Mouse (Mus musculus) adipocyte (in vitro differentiated cells): ENCODE results near the gene Prss53.

Experiments
- DNase-seq: peaks from one replicate; pipeline ENCODE4 v3.0.0-alpha.2; 2016; ENCODE audit warnings: low spot score

Prss53 gene

DNA sequence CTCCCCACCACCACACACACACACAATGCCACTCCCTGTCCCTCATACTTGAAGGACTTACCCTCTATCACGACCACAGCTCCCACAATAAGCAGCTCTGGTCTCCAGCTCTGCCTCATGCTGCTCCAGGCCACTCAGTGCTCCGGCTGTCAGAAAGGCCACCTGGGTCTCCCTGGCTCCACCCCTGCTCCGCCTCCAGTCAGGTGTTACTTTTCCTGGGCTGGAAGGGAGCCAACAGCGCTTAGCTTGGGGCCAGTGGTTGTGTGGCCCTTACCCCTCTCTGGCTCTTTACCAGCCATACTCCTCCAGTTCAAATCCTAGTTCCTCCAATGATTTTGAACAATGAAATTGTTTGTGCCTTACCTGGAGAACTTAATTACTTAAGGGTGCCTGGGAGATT, at the start of gene Prss53:
TSS of gene Prss53 (minus strand) at position 173 of the 400 bp plus-strand sequence.
- DNase-seq, result no peak

DNA sequence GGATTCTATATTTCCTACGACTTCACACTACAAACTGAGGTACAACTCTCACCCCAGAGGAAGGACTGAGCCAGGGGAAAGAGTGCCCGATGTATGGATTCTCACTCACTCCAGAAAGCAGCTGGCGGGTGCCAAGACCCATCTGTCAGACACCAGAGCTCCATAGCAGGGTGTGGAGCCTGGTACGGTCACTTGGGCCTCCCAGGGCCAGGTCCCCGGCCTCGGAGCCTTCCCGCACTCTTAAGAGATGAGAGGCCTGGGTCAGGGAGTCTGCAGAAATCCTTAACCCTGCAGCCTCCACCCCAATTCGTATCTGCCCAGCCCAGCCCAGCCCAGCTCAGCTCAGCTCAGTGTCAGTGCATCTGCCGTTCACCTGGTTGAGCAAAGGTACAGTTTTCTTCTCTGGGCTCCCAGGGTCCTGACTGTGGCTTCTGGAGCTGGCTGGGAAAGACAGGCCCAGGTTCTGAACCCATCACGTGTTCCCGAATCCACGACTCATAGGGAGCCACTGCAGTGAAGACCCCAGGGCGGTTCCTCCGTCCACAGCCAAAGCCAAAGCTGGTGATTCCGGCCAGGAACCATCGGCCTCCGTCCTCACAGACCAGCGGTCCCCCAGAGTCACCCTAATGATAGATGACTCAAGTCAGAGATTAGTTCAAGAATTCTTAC, 45.6 kb upstream of the Prss53 start:
- no peak for DNase-seq

DNA sequence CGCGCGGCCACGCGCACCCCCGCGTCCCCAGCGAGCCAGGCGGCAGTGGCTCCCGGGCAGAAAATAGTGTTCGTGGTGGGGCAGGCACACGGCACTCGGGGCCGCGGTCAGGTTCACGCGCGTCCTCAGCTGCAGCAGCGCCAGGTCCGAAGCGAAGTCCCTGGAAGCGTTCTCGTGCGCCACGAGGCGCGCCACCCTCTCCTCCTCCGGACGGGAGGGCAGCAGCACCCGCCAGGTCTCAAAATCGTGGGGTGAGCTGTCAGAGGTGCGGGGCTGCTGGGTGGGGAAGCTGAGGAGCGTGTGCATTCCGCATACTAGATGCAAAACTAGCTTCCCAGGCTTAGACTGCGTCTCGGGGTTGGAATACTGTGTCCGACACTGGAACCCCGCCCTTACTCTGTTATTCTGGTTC, 45.0 kb upstream of the Prss53 start:
- no peak for DNase-seq

DNA sequence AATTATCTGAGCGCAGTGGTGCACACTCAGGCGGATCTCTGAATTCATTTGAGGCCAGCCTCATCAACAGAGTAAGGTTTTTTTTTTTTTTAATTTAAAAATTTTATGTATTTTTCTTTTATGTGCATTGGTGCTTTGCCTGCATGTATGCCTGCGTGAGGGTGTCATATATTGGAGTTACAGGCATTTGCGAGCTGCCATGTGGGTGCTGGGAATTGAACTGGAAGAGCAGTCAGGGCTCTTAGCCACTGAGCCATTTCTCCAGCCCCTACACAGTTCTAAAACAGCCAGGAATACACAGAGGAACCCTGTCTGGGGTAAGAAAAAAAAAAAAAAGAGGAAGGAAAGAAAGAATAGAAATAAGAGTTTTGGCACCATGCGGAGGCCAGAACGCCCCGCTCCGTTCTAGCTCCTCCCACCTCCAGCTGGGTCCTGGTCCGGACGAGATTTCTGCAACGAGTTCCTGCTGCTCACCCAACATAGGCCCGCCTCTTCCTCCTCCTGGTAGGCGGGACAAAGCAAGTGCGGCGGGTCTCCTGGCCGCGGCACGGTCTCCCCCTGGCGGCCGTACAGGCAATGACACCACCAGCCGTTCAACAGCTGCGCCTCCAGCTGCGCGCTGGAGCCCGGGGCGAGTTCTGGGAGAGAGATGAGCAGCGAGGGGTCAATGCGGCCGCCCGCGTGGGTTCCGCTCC, 44.4 kb upstream of the Prss53 start:
- peak; percentile 92 for DNase-seq

- DNase-seq, result no peak
These were observed 43.3 kb upstream of the Prss53 start for GRCm38 (mm10) chr7:127934075-127934474.

DNA sequence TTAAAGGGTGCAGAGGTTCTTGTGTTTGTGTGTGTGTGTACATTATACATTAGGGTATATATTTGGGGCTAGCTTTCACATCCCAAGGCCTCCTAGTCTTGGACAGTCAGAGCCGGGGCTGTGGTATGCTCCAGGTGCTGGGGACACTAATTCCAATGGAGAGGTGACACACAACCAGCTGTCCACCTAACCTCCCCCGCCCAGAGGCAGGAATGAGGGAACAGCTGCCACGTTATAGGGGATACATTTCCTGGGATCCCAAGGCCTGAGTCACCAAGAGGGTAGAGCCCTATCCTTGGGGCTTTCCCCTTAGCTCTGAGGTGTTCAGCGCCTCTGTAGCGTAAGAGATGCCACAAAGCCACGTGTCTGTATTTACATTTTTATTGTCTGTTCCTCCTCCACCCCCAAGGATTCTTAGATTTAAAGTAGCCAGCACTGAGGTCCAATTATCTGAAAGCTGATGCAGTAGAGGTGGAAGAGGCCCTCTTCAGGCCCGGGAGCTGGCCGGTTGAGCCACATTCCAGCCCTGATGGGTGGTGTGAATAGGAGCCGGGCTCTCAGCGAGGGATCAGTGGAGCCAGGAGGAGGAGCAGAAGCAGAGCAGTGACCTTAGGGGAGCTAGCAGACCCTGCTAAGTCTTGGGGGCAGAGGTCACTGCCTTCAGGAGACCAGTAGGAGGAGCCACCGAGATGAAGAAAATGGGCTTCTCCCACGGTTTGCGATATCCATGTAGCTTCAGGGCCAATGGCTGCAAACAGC, 41.7 kb upstream of the Prss53 start:
- no peak for DNase-seq

GRCm38 (mm10) chr7:127931351-127932135, 40.8 kb upstream of the Prss53 start:
- peak; percentile 31 for DNase-seq

- DNase-seq, result no peak
These were observed 39.9 kb upstream of the Prss53 start for GRCm38 (mm10) chr7:127930636-127931035.

- no peak for DNase-seq
These were observed 39.2 kb upstream of the Prss53 start, which contains the start of gene Prss8 for GRCm38 (mm10) chr7:127929923-127930322. Prss8 (minus strand) TSS chr7:127930104.

DNA sequence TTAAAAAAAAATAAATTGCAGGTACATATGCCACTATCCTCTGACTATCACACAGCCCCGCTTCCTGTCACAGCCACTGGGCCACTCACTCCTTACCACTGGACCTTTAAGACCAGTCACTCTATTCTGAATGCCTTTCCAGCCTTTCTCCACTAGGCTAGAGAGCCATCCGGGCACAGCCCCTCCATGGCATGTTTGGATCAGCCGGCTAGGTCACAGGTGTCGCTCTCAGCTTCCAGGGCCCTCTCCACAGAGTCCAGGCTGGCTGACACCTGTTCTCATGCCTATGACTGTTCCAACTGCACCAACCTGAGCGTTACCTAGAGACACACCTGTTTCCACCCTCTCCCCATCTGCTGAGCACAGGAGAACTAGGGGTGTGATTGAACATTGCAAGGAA, 37.8 kb upstream of the Prss53 start:
- no peak for DNase-seq

DNA sequence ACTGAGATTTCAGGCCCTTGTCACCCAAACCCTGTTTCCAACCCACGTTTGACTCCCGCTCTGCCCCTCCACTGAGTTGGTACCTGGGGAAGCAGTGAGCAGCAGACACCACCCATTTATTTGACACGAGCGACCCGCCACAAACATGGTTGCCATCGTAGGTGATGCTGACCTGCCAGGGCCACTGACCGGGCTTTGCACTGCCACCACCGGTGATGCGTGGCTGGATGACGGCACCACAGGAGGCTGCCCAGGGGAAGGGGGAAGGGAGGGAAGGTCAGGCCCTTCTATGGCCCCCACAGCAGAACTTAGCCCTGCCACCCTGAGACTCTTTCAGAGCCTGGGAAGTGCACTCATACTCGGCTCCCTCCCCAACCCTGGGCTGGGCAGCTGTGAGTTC, 37.0 kb upstream of the Prss53 start:
- no peak for DNase-seq

DNA sequence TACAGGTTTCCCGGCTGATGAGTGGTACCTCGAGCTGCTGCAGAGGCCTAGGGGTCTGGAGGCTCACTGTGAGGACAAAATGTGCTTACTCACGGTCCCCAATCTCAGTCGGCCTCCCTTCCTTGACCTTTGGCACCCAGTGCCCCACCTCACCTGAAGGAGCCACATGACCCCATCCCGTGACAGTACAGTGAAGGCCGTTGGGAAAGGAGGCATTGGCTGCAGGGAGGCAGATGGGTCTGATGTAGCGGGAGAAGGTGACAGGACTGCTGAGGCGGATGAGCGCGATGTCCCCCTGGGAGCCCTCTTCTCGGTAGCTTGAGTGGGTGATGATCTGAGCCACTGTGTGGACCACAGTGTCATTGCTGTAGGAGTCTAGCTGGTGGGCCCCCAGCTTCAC, 36.1 kb upstream of the Prss53 start:
- DNase-seq, result no peak

DNA sequence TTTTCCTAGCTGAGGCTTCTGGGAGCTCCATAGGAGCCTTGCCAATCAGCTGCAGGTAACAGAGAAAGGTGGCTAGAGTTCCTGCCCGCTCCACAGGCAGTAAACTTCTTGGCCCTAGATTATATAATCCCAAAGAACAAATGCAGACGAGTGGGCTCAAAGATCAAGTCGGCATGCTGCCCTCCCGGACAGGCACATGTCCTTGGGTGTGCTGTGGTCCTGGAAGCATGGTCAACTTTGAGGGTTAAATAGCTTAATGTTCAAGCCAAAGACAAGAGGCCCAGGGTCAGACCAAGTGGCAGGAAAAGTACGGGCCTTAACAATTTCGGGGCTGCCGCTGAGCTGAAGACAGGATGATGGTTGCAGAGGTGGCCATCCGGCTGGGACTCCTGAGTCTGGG, 35.3 kb upstream of the Prss53 start:
- DNase-seq, result no peak

DNA sequence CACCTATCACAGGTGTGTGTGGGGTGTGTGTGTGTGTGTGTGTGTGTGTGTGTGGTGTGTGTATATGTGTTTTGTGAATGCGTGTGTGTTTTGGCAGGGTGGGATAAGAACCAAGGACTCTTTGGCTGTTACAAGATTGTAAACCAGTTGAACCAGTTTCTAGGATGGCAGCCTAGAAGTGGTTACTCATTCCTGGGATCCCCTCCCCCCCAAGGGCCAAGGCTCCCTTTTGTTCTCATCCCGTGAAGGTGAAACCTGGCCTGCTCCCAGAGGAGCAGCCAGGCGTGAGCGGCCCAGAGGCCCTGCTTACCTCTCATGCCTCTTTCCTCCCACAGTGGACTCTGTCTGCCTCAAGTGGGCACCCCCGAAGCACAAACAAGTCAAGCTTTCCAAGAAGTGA, 34.5 kb upstream of the Prss53 start:
- no peak for DNase-seq

DNA sequence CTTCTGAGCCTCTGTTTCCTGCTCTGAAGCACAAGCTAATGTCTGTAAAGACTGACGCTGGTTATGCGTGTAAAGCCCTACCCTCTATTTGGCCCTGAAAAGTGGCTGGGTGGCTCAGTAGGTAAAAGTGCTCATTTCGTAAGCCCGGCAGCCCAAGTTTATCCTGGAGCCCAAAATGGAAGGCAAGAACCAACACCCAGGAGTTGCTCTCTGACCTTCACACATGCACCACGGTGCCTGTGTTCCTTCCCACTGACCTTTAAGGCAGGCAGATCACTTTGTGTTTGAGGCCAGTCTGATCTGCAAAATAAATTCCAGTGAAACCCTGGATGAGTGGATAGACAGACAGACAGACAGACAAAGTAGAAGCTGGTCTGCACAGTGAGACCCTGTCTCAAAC, 32.9 kb upstream of the Prss53 start:
- DNase-seq, result peak; percentile 58

GRCm38 (mm10) chr7:127922451-127923275, 31.9 kb upstream of the Prss53 start:
- no peak for DNase-seq

GRCm38 (mm10) chr7:127921516-127921915, 30.7 kb upstream of the Prss53 start:
- DNase-seq, result peak; percentile 23

- DNase-seq, result no peak
These were observed 28.5 kb upstream of the Prss53 start for GRCm38 (mm10) chr7:127919290-127919689.

DNA sequence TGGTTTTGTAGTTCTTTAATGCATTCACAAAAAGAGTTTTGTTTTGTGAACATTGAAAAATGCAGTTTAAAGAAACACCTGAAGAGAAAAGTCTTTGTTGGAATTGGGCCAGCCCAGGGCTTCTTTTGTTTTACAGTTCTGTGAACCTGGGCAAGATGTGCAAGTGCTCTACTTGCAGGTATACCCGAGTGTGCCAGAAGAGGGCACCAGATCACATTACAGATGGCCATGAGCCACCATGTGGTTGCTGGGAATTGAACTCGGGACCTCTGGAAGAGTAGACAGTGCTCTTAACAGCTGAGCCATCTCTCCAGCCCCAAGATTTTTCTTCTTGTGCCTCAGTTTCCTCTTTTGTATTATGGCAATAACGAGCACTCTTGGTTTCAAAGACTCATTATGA, 27.4 kb upstream of the Prss53 start:
- DNase-seq, result peak; percentile 34

DNA sequence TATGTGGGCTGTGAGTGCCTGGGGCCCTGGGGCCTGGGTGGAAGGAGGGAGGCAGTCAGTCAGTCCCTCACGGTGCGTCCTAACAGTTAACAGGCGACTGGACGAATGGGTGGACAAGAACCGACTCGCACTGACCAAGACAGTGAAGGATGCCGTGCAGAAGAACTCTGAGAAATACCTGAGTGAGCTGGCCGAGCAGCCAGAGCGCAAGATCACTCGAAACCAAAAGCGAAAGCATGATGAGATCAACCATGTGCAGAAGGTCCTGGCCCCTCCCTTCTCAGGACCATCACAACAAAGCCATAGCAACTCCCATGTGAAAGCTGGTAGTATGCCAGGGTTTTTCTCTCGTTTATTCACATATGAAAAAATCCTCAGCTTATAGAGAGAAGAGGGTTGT, 24.5 kb upstream of the Prss53 start:
- DNase-seq, result no peak

DNA sequence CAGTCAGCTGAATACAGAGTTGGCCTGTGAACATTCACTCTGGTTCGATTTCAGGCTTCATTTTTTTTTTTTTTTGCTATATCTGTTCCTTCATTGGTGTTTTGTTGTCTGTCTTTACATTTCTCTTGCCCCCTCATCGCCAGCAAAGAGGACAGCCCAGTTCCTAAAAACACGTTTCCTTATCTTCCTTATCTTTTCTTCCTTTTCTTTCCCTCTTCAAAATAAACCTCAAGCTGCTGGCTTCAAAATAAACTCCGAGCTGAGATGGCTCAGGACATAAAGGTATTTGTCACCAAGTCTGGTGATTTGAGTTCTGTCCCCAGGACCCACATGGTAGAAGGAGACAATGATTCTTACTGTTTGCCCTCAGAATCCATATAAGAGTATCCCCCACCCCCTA, 22.2 kb upstream of the Prss53 start:
- DNase-seq, result no peak
